Mouse (Mus musculus) granulocyte monocyte progenitor cell, adult 5-6 weeks (primary cell): ENCODE data around the gene Elmo3. TPM values are rescaled to one million over a fixed set of nuclear protein-coding genes. Genes with fewer than 3 reads are reported as not detected.

Source experiments
- ATAC-seq: replicated peaks from 2 replicates; pipeline ENCODE4 v1.8.0; 2016; ENCODE audit warnings: mild to moderate bottlenecking, moderate TSS enrichment, inconsistent platforms; ENCODE audit not compliant: poor library complexity, severe bottlenecking
- total RNA-seq, 2 experiments: library from RNA; stranded (forward) in 1 of 2; stranded (reverse) in 1 of 2; fragments of 200-712, 200-1000 nt in 1 of 2; fragments of >200 nt in 1 of 2; fragmentation: Nextera tagmentation in 1 of 2; gene quantifications; 2 replicates each; pipeline ENCODE4 v1.2.3; 2014 to 2017

The Elmo3 gene
- total RNA-seq, 2 experiments from 2014 or later, result 0.05 to 2.6 TPM

DNA sequence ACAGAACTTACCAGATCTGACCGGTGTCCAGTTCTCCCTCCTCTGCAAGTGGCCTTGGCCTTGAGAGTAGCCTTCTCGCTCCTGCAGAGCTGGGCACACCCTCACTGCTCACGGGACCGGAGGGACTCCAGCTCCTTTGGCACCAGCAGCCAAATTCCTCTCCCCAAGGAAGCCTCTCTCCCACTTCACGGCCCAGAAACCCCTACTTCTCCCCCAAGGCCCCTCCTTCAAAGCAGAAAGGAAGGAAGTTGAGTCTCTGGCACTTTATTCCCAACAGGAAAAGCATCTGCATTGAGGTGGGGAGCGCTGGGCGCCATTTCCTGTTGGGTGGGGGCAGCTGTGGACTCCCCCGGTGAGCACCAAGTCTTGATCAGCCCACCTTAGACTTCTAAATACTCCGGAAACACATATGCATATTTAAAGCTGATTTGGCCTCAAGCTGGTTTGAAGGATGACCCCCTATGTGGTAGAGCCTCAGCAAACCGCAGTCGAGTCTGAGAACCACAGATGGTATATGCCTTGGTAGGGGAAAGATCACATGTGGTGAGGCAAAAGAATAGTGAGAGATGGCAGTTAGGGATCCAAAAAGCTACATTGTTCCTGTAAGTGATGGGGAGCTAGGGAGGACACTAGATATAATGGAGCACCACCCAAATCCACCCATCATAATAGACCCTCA lies 9.4 kb upstream of the Elmo3 start, which contains the start of gene Exoc3l:
Exoc3l (minus strand) TSS at position 207 of the 679 bp plus-strand sequence.
- 0 out of 2 replicates have a peak, but pooled peaks have one; percentile 10 for ATAC-seq

- ATAC-seq, result peak; percentile 91
These were observed 7.7 kb upstream of the Elmo3 start, which contains the start of gene E2f4 for GRCm38 (mm10) chr8:105297511-105298192. Gene E2f4 (plus strand): TSS chr8:105297663.

DNA sequence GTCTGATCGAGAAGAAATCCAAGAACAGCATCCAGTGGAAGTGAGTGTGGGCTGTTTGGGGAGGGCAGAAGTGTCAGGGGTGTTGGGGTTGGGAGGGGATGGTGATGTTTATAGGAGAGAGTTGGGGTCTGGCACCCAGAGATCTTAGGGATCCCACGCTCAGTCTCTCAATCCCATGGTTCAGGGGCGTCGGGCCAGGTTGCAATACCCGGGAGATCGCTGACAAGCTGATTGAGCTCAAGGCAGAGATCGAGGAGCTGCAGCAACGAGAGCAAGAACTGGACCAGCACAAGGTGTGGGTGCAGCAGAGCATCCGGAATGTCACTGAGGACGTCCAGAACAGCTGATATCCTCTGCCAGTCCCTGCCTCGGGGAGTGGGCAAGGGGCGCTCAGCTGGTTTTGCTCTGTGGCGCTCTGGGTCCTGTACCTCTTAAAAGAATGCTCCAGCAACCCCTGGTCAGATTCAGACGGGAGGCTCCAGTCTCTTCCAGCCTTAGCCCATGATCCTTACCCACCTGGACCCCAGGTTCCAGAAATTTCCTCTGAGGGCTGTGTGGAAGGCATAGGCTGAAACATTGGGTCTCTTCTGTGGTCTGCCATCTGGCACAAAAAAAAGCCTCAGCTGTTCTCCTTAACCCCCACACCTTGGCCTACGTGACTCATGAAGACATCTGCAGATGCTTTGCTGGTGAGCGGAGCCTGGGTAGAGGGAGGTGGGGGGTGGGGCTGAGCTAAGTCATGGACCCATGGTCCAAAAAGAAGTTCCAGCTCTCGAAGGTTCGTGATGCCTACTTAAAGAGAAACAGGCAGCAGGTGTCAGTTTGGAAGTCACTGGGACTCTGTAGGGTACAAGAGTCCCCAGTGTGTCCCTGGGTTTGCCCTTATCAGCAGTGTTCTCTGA lies 6.8 kb upstream of the Elmo3 start:
- no peak for ATAC-seq

- no peak for ATAC-seq
These were observed 5.4 kb upstream of the Elmo3 start for GRCm38 (mm10) chr8:105299962-105300361.

DNA sequence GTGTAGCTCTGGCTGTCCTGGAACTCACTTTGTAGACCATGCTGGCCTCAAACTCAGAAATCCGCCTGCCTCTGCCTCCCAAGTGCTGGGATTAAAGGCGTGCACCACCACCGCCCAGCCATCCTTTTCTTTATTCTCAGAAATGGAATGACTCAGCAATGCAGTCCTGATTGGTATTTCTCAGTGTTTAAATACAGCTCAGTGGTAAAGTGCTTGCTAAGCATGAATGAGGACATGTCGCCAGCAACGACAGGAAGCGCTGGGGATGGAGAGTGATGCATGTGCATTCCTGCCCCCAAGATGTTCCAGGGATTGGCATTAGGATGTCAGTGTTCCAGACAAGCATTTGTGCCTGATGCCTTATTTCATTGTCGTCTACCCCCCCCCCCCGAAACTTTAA lies 2.0 kb upstream of the Elmo3 start:
- ATAC-seq, result no peak

DNA sequence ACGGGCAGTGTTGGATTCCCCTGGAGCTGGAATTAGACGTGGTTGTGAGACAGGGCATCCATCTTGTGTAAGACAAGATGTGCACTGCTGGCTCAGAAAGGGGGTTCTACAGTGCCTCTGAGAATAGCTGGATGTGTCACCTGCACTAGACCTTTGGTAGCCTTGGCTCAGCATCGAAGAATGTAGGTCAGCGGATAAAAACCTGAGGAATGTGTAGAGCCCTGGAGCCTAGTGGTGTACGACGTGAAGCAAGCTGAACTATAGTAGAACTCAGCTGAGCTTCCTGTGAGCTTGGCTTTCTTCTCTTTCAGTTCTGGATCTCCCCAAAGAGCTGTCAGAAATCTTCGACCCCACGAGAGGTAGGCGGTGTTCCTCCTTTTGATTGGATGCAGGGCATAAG lies 1.5 kb upstream of the Elmo3 start:
- no peak for ATAC-seq

- ATAC-seq, result 0 out of 2 replicates have a peak, but pooled peaks have one; percentile 12
These were observed 833 bp upstream of the Elmo3 start for GRCm38 (mm10) chr8:105304325-105305210.

- 0 out of 2 replicates have a peak, but pooled peaks have one; percentile 16 for ATAC-seq
These were observed 818 bp downstream of the Elmo3 start for GRCm38 (mm10) chr8:105306146-105306691.

GRCm38 (mm10) chr8:105307670-105308069 lies 2.3 kb downstream of the Elmo3 start:
- ATAC-seq, result no peak

GRCm38 (mm10) chr8:105308428-105308827 lies 3.0 kb downstream of the Elmo3 start:
- no peak for ATAC-seq

- no peak for ATAC-seq
These were observed 3.9 kb downstream of the Elmo3 start for GRCm38 (mm10) chr8:105309142-105309847.

DNA sequence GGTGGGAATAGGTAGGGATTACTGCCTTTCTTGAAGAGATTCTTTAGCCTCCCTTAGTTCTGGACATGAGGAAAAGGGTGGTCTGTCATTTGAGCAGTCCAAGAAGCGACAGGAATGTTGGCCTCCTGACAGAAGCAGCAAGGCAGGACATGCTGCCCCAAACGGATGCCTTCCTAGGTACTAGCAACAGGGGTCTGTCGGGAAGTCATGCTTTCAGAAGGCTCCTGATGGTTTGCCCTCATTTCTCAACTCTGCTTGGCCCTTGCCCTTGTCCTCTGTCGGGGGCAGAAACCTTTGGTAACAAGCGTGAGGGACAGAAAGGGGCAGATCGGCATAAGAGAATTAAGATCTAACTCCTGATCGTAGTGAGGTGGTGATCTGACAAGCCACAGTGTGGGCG lies 4.7 kb downstream of the Elmo3 start:
- ATAC-seq, result no peak

DNA sequence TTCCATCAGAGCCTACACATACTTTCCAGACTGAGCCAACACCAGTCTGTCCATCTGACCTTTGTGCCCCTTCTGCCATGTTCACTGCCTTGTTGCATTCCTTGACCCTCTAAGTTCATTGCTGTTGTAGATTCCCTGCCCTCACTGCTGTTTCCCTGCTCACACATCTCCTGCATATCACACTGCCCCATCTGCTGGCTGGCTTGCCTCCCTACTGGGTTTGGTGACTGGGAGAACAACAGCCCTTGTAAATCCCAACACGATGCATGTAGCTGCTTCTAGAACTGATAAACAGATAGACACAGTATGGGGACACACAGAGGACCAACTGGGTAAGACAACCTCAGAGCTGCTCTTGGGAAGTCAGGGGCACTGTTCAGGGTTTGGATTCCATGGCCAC lies 6.3 kb downstream of the Elmo3 start:
- ATAC-seq, result no peak

GRCm38 (mm10) chr8:105312891-105313481 lies 7.6 kb downstream of the Elmo3 start:
- ATAC-seq, result no peak

DNA sequence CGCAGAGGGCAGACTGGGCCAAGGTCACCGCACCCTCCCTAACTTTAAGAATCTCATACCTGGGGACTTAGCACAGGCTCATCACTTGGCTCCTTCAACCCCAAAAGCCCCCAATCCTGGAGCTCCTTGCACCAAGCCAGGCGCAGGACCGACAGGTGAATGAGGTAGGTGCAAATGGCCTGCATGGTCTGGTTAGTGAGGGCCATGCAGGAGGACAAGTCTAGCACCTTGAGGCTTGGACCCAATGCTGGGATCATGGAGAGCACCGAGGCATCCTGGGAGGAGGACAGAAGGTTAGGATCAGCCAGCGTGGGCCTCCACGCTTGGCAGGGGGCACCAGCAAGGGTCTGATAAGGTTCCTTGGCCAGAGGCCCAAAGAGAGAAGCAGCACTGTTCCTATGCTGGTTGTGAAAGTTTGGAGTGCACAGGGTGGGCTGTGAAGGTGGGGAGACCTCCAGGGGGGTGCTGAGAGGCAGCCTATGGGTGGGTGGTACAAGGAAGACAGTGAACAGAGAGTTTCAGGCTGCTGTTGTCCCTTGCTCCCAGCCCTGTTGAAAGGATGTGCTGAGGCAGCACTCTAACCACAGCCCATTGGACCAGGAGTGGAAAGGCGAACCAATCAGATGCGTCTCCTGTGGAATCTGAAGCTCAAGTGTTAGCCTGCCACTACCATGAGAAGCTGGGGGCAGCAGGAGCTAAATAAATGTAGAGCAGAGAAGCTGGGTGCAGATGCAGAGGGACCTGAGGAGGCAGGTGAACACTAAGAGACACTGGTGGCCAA lies 8.4 kb downstream of the Elmo3 start:
- ATAC-seq, result no peak

DNA sequence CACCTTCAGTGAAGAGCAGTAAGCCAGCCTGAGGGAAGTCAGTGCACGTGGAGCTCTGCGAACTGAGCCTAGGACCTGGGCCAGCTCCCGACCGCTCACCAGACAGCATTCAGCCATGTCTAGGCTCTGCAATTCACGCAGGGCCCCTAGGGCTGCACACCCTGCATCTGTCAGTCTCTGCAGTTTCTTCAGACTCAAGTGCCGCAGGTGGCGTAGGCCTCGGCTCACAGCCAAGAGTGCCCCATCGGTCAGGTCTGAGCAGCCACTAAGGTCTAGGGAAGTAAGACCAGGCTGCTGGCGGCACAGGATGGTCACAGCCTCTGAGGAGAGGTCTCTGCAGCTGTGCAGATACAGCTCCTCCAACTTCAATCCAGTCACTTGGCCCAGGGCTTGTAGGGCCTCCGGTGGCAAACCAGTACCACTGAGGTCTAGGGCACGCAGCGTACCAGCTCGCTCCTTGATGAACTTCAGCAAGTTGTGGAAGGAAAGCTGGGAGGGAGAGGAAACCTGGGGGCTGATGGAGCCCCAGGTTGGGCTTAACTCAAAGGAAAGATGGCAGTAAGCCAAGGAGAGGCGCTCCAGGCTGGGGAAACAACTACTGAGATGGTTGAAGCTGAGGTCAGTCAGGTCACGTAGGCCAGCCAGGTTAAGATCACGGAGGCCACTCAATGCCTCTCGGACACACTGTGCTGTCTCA lies 9.8 kb downstream of the Elmo3 start:
- no peak for ATAC-seq

- ATAC-seq, result no peak
These were observed 12.5 kb downstream of the Elmo3 start for GRCm38 (mm10) chr8:105317941-105318340.
